Mouse (Mus musculus) right cerebral cortex, postnatal 36 days (tissue): ENCODE results near the gene Gm11733.

ENCODE experiments used
- DNase-seq, 2 experiments: peaks; one replicate each; pipeline ENCODE4 v3.0.0; 2022; ENCODE audit warnings: low spot score in 2 of 2, mixed read lengths in 1 of 2

Gm11733 gene

DNA sequence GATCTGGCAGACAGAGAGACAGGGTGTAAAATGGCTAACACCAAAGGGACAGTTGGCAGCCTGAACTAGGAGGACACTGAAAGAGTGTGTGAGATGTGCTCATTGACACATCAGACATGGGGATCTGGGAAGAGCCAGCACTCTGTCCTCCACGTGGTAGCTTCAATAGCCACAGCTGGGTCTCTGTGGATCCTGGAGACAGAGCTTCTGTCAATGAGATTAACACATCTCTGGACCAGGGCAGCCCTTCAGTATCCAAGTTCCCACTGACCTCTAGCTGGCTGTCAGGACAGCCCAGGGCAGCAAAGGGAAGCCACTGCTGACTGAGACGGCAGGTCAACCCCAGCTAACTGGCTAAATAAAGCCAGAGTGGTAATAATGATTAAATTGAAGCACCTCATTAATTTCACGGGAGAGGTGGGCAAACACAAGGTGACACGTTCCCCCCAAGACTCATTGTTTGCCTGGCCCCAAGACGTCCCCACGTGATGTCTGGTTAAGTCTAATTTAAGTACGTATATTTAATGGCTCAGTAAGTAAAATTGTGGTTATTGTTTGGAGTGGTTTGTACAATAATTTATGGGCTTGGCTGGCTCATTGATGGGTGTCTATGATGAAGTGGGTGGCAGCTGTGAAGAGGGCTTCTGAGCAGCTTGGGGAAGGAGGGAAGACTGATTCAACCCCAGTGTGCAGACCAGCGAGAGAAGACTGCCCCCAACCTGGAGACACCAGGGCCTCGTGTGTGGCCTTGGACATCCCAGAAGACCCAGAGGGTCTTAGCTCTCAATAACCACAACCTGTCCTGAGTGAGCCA is 51.5 kb downstream of the Gm11733 start:
- no peak for DNase-seq

DNA sequence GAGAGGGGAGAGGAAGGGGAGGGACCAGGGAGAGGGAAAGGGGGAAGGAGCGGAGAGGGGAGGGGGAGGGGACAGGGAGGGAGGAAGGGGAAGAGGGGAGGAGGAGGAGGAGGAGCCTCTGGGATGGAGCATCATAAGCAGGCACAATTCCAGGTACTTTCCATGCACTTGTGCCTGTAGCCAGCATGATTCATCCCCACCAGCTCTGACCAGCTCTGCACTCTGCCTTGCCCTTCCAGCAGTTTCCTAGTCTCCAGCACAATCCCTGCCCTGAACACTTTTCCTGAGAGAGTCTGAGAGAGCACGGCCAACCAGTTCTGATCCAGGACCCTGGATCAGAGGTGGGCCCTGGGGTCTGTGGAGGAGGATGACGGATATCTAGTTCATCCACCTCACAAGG is 52.4 kb downstream of the Gm11733 start:
- no peak for DNase-seq
